Mouse (Mus musculus) A20 (cell line): Measurements from ENCODE around the gene Cmss1.

Experiments used
- DNase-seq: peaks from one replicate; pipeline ENCODE4 v3.0.0-alpha.2; 2011; ENCODE audit warnings: low read depth, low spot score

Cmss1 gene

GRCm38 (mm10) chr16:57558258-57558657 lies 48.4 kb downstream of the Cmss1 start:
- no peak for DNase-seq

GRCm38 (mm10) chr16:57556244-57556643 lies 50.4 kb downstream of the Cmss1 start:
- DNase-seq = no peak

- no peak for DNase-seq
These were observed 51.0 kb downstream of the Cmss1 start for GRCm38 (mm10) chr16:57555667-57556066.

- no peak for DNase-seq
These were observed 51.7 kb downstream of the Cmss1 start for GRCm38 (mm10) chr16:57554886-57555400.

- DNase-seq = no peak
These were observed 53.4 kb downstream of the Cmss1 start for GRCm38 (mm10) chr16:57553235-57553634.

- no peak for DNase-seq
These were observed 54.0 kb downstream of the Cmss1 start for GRCm38 (mm10) chr16:57552709-57553108.

GRCm38 (mm10) chr16:57551617-57552016 lies 55.0 kb downstream of the Cmss1 start:
- DNase-seq = no peak

GRCm38 (mm10) chr16:57550817-57551216 lies 55.8 kb downstream of the Cmss1 start:
- no peak for DNase-seq

- DNase-seq = peak; percentile 80
These were observed 56.6 kb downstream of the Cmss1 start for GRCm38 (mm10) chr16:57550088-57550487.

- peak; percentile 73 for DNase-seq
These were observed 57.3 kb downstream of the Cmss1 start for GRCm38 (mm10) chr16:57549061-57550037.

GRCm38 (mm10) chr16:57548608-57549007 lies 58.1 kb downstream of the Cmss1 start:
- no peak for DNase-seq

- DNase-seq = peak; percentile 19
These were observed 60.3 kb downstream of the Cmss1 start for GRCm38 (mm10) chr16:57546355-57546754.

- DNase-seq = no peak
These were observed 62.2 kb downstream of the Cmss1 start for GRCm38 (mm10) chr16:57544441-57544840.

GRCm38 (mm10) chr16:57543243-57543642 lies 63.4 kb downstream of the Cmss1 start:
- DNase-seq = no peak

GRCm38 (mm10) chr16:57536511-57536910 lies 70.2 kb downstream of the Cmss1 start:
- peak; percentile 37 for DNase-seq

- peak; percentile 53 for DNase-seq
These were observed 71.9 kb downstream of the Cmss1 start for GRCm38 (mm10) chr16:57534811-57535210.

GRCm38 (mm10) chr16:57534365-57534764 lies 72.3 kb downstream of the Cmss1 start:
- peak; percentile 58 for DNase-seq

- no peak for DNase-seq
These were observed 74.6 kb downstream of the Cmss1 start for GRCm38 (mm10) chr16:57532081-57532493.

- DNase-seq = no peak
These were observed 76.1 kb downstream of the Cmss1 start for GRCm38 (mm10) chr16:57530547-57530946.

GRCm38 (mm10) chr16:57528457-57528856 lies 78.2 kb downstream of the Cmss1 start:
- no peak for DNase-seq

- DNase-seq = no peak
These were observed 79.8 kb downstream of the Cmss1 start for GRCm38 (mm10) chr16:57526893-57527292.

GRCm38 (mm10) chr16:57525476-57525875 lies 81.2 kb downstream of the Cmss1 start:
- no peak for DNase-seq

GRCm38 (mm10) chr16:57525046-57525445 lies 81.6 kb downstream of the Cmss1 start:
- DNase-seq = no peak
